Mouse (Mus musculus) kidney, embryonic 14.5 days (tissue): ENCODE data around the gene Mrps21. TPM values are rescaled to one million over a fixed set of nuclear protein-coding genes. Genes with fewer than 3 reads are reported as not detected.

Experiments used
- ATAC-seq: fragments of 200-750 bp; cut with Nextera tagmentation; 2 replicates; pipeline ENCODE4 v1.8.0; 2017; ENCODE audit warnings: moderate number of reproducible peaks, mild to moderate bottlenecking, moderate TSS enrichment, moderate library complexity; ENCODE audit not compliant: low FRiP score, low TSS enrichment
- H3K27ac ChIP-seq: fragments of 300-500 bp; sonication (generic); 2 replicates; pipeline ENCODE4 v1.5.1; 2014; ENCODE audit warnings: low read depth, mild to moderate bottlenecking, low read length, moderate library complexity, mixed read lengths
- H3K27me3 ChIP-seq: fragments of 300-500 bp; sonication (generic); 2 replicates; pipeline ENCODE4 v1.6.1; 2014; ENCODE audit warnings: mild to moderate bottlenecking, low read length; ENCODE audit not compliant: control insufficient read depth, insufficient read depth
- H3K36me3 ChIP-seq: fragments of 300-500 bp; sonication (generic); 2 replicates; pipeline ENCODE4 v1.6.1; 2014; ENCODE audit warnings: low read length, mixed read lengths; ENCODE audit not compliant: control insufficient read depth, insufficient read depth
- H3K4me1 ChIP-seq: fragments of 300-500 bp; sonication (generic); 2 replicates; pipeline ENCODE4 v1.6.1; 2014; ENCODE audit warnings: low read length, mixed read lengths; ENCODE audit not compliant: control insufficient read depth, insufficient read depth
- H3K4me2 ChIP-seq: fragments of 300-500 bp; sonication (generic); replicated peaks from 2 replicates; pipeline ENCODE4 v1.6.1; 2014; ENCODE audit warnings: low read depth, mild to moderate bottlenecking, low read length
- H3K4me3 ChIP-seq: fragments of 300-500 bp; sonication (generic); 2 replicates; pipeline ENCODE4 v1.5.1; 2014; ENCODE audit warnings: mild to moderate bottlenecking, low read length
- H3K9ac ChIP-seq: fragments of 300-500 bp; sonication (generic); 2 replicates; pipeline ENCODE4 v1.6.1; 2014; ENCODE audit warnings: low read depth, mild to moderate bottlenecking, low read length, moderate library complexity
- H3K9me3 ChIP-seq: fragments of 300-500 bp; sonication (generic); 2 replicates; pipeline ENCODE4 v1.6.1; 2016; ENCODE audit warnings: low read length; ENCODE audit not compliant: control insufficient read depth
- WGBS: fragments of 180-500 bp; shearing (Covaris S2); extraction: QIAGEN DNeasy Blood & Tissue Kit; methylation state at CpG from one replicate; pipeline ENCODE4 v1.1.7; 2014; 5-methylcytosine and 5-hydroxymethylcytosine counted together
- polyA plus RNA-seq: library from polyadenylated mRNA; unstranded; fragments of >200 nt; fragmentation: Nextera tagmentation; extraction: Ambion mirVana; gene quantifications from 2 replicates; pipeline ENCODE4 v1.2.1, GENCODE M21; 2014

Gene Mrps21
- polyA plus RNA-seq, 1 experiment from 2014 or later: 377 TPM

- ATAC-seq: peak; percentile 99
- peak within 1 kb of the TSS; percentile 50 for H3K4me3 ChIP-seq
- H3K9ac ChIP-seq: peak within 1 kb of the TSS; percentile 58
- peak within 1 kb of the TSS; percentile 98 for H3K4me2 ChIP-seq
- no peaks in the 10 kb centered on the region for H3K9me3 ChIP-seq
- under 1% methylated on average over 64 of the region's 66 CpGs for WGBS
- no peaks in the 10 kb centered on the region; the same call in 1 of the 2 replicates for H3K36me3 ChIP-seq
- H3K27me3 ChIP-seq: peaks cover 3% of the 10 kb centered on the region; the same call in 1 of the 2 replicates
- H3K4me1 ChIP-seq: peaks cover 4% of the 10 kb centered on the region; the same call in 1 of the 2 replicates
- H3K27ac ChIP-seq: no peak within 1 kb of the TSS
Measured at GRCm38 (mm10) chr3:95881979-95882815, 10.9 kb upstream of the Mrps21 start, which contains the start of gene Ciart. Gene Ciart, minus strand, starts transcription at chr3:95882251.

GRCm38 (mm10) chr3:95879063-95879462, 7.7 kb upstream of the Mrps21 start:
- Histone ChIP-seq H3K27ac (no peak overlapping the region), H3K9me3 (no peaks in the 10 kb centered on the region), H3K4me2 (no peak overlapping the region), H3K9ac (no peak overlapping the region), H3K4me3 (no peak overlapping the region), H3K36me3 (no peaks in the 10 kb centered on the region), H3K4me1 (peaks cover 4% of the 10 kb centered on the region; the same call in 1 of the 2 replicates), H3K27me3 (peaks cover 3% of the 10 kb centered on the region; the same call in 1 of the 2 replicates)
- no peak for ATAC-seq
- 91% methylated on average over 4 of the region's 4 CpGs for whole genome bisulfite sequencing

GRCm38 (mm10) chr3:95872048-95872447, 729 bp upstream of the Mrps21 start:
- Histone ChIP-seq H3K4me1 (peaks cover 10% of the 10 kb centered on the region; the same call in 1 of the 2 replicates), H3K27ac (no peak overlapping the region; the same call in 1 of the 2 replicates)
- no peak for ATAC-seq

GRCm38 (mm10) chr3:95870976-95871375, 343 bp downstream of the Mrps21 start:
- H3K36me3 ChIP-seq: peaks cover 27% of the 10 kb centered on the region
- peak overlapping the region; percentile 68 for H3K4me2 ChIP-seq
- H3K9me3 ChIP-seq: no peaks in the 10 kb centered on the region
- H3K27me3 ChIP-seq: no peaks in the 10 kb centered on the region
- H3K9ac ChIP-seq: peak overlapping the region; percentile 83
- H3K4me3 ChIP-seq: peak overlapping the region; percentile 79
- H3K27ac ChIP-seq: peak overlapping the region; percentile 77
- 6% methylated on average over 15 of the region's 15 CpGs for WGBS
- peak; percentile 21 for ATAC-seq
- H3K4me1 ChIP-seq: peaks cover 10% of the 10 kb centered on the region; the same call in 1 of the 2 replicates

More at GRCm38 (mm10) chr3:95872048-95872447, 729 bp upstream of the Mrps21 start:
- H3K4me3 ChIP-seq: peak overlapping the region; percentile 79
- peaks cover 19% of the 10 kb centered on the region for H3K36me3 ChIP-seq
- no peaks in the 10 kb centered on the region for H3K9me3 ChIP-seq
- H3K4me2 ChIP-seq: peak overlapping the region; percentile 68
- H3K27me3 ChIP-seq: no peaks in the 10 kb centered on the region
- WGBS: 74% methylated on average over 7 of the region's 7 CpGs
- peak overlapping the region; percentile 83 for H3K9ac ChIP-seq

GRCm38 (mm10) chr3:95867408-95867807, 3.9 kb downstream of the Mrps21 start:
- Histone ChIP-seq H3K27me3 (no peaks in the 10 kb centered on the region), H3K4me3 (no peak overlapping the region), H3K9ac (no peak overlapping the region), H3K9me3 (no peaks in the 10 kb centered on the region), H3K4me1 (peaks cover 8% of the 10 kb centered on the region; the same call in 1 of the 2 replicates), H3K27ac (no peak overlapping the region), H3K36me3 (peaks cover 51% of the 10 kb centered on the region), H3K4me2 (no peak overlapping the region)
- WGBS: 90% methylated on average over 2 of the region's 2 CpGs
- ATAC-seq: no peak

- Histone ChIP-seq H3K9ac (no peak overlapping the region), H3K4me2 (no peak overlapping the region), H3K4me3 (no peak overlapping the region), H3K27ac (no peak overlapping the region), H3K27me3 (no peaks in the 10 kb centered on the region), H3K4me1 (0 out of 2 replicates have a peak, but pooled peaks cover 3% of the 10 kb centered on the region), H3K9me3 (no peaks in the 10 kb centered on the region), H3K36me3 (peaks cover 51% of the 10 kb centered on the region)
- 93% methylated on average over 5 of the region's 5 CpGs for WGBS
- ATAC-seq: no peak
Measured at GRCm38 (mm10) chr3:95866071-95866470, 5.2 kb downstream of the Mrps21 start.

- Histone ChIP-seq H3K9ac (no peak overlapping the region), H3K27me3 (no peaks in the 10 kb centered on the region), H3K4me1 (0 out of 2 replicates have a peak, but pooled peaks cover 3% of the 10 kb centered on the region), H3K4me2 (no peak overlapping the region), H3K36me3 (peaks cover 51% of the 10 kb centered on the region), H3K9me3 (no peaks in the 10 kb centered on the region), H3K27ac (no peak overlapping the region), H3K4me3 (no peak overlapping the region)
- 92% methylated on average over 20 of the region's 20 CpGs for WGBS
- no peak for ATAC-seq
Measured at GRCm38 (mm10) chr3:95865571-95865970, 5.7 kb downstream of the Mrps21 start.

GRCm38 (mm10) chr3:95865050-95865449, 6.3 kb downstream of the Mrps21 start:
- no peak for ATAC-seq
- Histone ChIP-seq H3K4me3 (no peak overlapping the region), H3K9ac (no peak overlapping the region), H3K4me2 (no peak overlapping the region), H3K36me3 (peaks cover 51% of the 10 kb centered on the region), H3K9me3 (no peaks in the 10 kb centered on the region), H3K4me1 (no peaks in the 10 kb centered on the region), H3K27me3 (no peaks in the 10 kb centered on the region), H3K27ac (no peak overlapping the region)
- WGBS: 83% methylated on average over 5 of the region's 5 CpGs

GRCm38 (mm10) chr3:95863578-95863977, 7.7 kb downstream of the Mrps21 start:
- WGBS: 80% methylated on average over 7 of the region's 7 CpGs
- Histone ChIP-seq H3K9me3 (no peaks in the 10 kb centered on the region), H3K36me3 (peaks cover 43% of the 10 kb centered on the region), H3K9ac (no peak overlapping the region), H3K4me3 (no peak overlapping the region), H3K27ac (no peak overlapping the region), H3K4me1 (no peaks in the 10 kb centered on the region), H3K27me3 (no peaks in the 10 kb centered on the region), H3K4me2 (no peak overlapping the region)
- ATAC-seq: no peak
